Mouse (Mus musculus) neutrophil, adult 65 days (primary cell): ENCODE results near the gene Gm5065. TPM values are rescaled to one million over a fixed set of nuclear protein-coding genes. Genes with fewer than 3 reads are reported as not detected.

ENCODE experiments used
- total RNA-seq: library from RNA; stranded (reverse); gene quantifications from 2 replicates; pipeline ENCODE4 v1.2.4, GENCODE M21; 2023

Gene Gm5065
- total RNA-seq = not detected in 2 replicates

DNA sequence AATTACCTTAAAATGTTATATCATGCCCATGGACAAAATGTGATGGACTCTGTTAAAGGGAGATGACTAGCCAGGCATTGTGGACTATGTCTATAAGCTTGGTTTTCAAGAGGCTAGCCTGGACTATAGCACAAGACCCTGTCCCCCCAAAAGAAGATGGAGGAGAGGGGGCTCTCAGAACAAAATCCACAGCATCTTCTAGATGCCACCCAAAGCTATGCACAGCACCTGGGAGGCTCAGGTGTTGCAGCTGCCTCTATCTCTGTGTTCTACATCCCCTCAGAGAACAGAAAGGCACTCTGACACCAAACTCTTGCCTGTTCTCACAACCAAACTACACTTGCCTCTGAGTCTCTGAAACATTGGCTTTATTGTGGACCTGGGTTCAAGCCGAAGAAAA, at the start of gene Gm5065:
Gene Gm5065, plus strand, starts transcription at position 301 of the 400 bp plus-strand sequence.

DNA sequence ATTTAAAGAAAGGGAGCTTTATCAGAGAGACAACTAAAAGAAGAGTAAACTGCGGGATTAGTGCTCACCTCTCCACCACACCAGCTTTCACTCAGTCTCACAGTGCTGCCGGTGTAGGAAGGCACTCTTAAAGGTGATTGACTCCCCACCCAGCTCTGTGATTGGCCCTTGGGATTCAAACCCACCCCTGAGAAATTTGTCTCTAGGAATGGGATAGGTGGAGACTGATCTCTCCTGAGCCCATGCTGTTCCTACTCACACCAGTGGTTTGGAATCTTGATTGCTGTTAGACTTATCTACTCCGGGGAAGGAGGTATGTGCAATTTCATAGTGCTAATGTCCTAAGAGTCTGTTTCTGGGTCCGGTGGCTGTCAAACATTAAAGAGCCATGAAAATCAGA, 598 bp downstream of the Gm5065 start, which contains the start of gene Nlrp2:
Gene Nlrp2, minus strand, starts transcription at position 101 of the 400 bp plus-strand sequence.

Other genes starting within 250 kb of the Gm5065 start
- not detected in 2 replicates for gene Rfpl4, start 233.6 kb upstream of the Gm5065 start, total RNA-seq
- 0.41 TPM in 1 of 2 replicates, not detected in the other for gene Rasl2-9, start 224.6 kb upstream of the Gm5065 start, total RNA-seq
- not detected in 2 replicates for gene Vmn1r55, start 200.9 kb upstream of the Gm5065 start, total RNA-seq
- gene Vmn1r56, start 153.8 kb upstream of the Gm5065 start, total RNA-seq = not detected in 2 replicates
- not detected in 2 replicates for gene Vmn1r57, start 132.0 kb upstream of the Gm5065 start, total RNA-seq
- not detected in 2 replicates for gene Nlrp2, start 498 bp downstream of the Gm5065 start, total RNA-seq
- not detected in 2 replicates for gene Vmn1r58, start 62.9 kb downstream of the Gm5065 start, total RNA-seq
- gene Vmn1r59, start 106.2 kb downstream of the Gm5065 start, total RNA-seq = not detected in 2 replicates
- gene Vmn2r28, start 143.4 kb downstream of the Gm5065 start, total RNA-seq = not detected in 2 replicates
- gene Vmn1r60, start 196.8 kb downstream of the Gm5065 start, total RNA-seq = not detected in 2 replicates